ENCODE assay signal across 14 mouse cellular contexts in genomic region chr4:129373202-129373976, GRCm38 (mm10). TPM values are rescaled to one million over a fixed set of nuclear protein-coding genes. Genes with fewer than 3 reads are reported as not detected.
DNase-seq lines count a peak whose midpoint lies in the region; ATAC-seq and TF ChIP-seq lines count a peak whose summit lies in the region.
"Had no signal": no experiment of that assay in that cellular context is flagged by ENCODE, and none has a peak within 500 bp of the region (broad histone marks: within the 10 kb centered on the region; RNA-seq: fewer than 3 reads in every experiment).

No protein-coding gene starts in this region.

- no peaks in the 10 kb centered on the region for H3K27me3 ChIP-seq in kidney, adult 2 months (replicated peaks; ENCODE audit: control insufficient read depth, insufficient read depth, low read length)
- H3K27me3 ChIP-seq in liver, postnatal 0 days (ENCODE audit: insufficient read depth, low read length) = no peaks in the 10 kb centered on the region
- H3K27me3 ChIP-seq: Patski had no signal

- peaks cover 6% of the 10 kb centered on the region; the same call in 1 of the 2 replicates for H3K4me1 ChIP-seq in kidney, adult 2 months (ENCODE audit: control insufficient read depth, insufficient read depth, low read length)
- H3K4me1 ChIP-seq in liver, postnatal 0 days (ENCODE audit: insufficient read depth) = peaks cover 22% of the 10 kb centered on the region

- H3K4me2 ChIP-seq in liver, postnatal 0 days (ENCODE audit: low read depth, low read length) = no peak overlapping the region
- H3K4me2 ChIP-seq: forebrain, embryonic 12.5 days; midbrain, embryonic 12.5 days had no signal

- 52% methylated on average over 8 of the region's 8 CpGs for WGBS in kidney, adult 2 months
- 54% methylated on average over 8 of the region's 8 CpGs for WGBS in liver, postnatal 0 days (ENCODE audit: insufficient replicate concordance)

- ATAC-seq in activated CD4-positive, CD25-positive, alpha-beta regulatory T cell, adult 4 months = peak; percentile 63
- ATAC-seq in liver, postnatal 0 days = no peak
- ATAC-seq: Patski had no signal

- no peaks in the 10 kb centered on the region for H3K36me3 ChIP-seq in kidney, adult 2 months (ENCODE audit: control insufficient read depth, insufficient read depth, low read length)
- H3K36me3 ChIP-seq in liver, postnatal 0 days (replicated peaks; ENCODE audit: insufficient read depth, low read length) = no peaks in the 10 kb centered on the region
- H3K36me3 ChIP-seq: forebrain, embryonic 12.5 days; midbrain, embryonic 12.5 days had no signal

- no peak for DNase-seq in kidney, adult 2 months
- DNase-seq in kidney, postnatal 25 days = no peak
- DNase-seq in 3T3-L1 (ENCODE audit: low read depth, low spot score) = peak; percentile 10
- no peak for DNase-seq in liver, postnatal 0 days
- DNase-seq in layer of hippocampus, adult 2 months (ENCODE audit: low spot score in 2 of 2) = no peak
- no peak for DNase-seq in heart, adult 9 months (ENCODE audit: low spot score in 2 of 2)
- no peak for DNase-seq in right cerebral cortex, postnatal 14 days
- DNase-seq: adrenal gland, postnatal 25 days; gastrocnemius, adult 2 months; retina, postnatal 1 day had no signal

- TF ChIP-seq CTCF in kidney, adult 2 months (conservative IDR thresholded peaks at IDR 0.05; ENCODE audit: insufficient read depth, insufficient read length, low read depth, low read length) = no peak
- TF ChIP-seq CTCF in liver, postnatal 0 days (IDR thresholded peaks at IDR 0.05; ENCODE audit: low read depth) = no peak
- no peak for TF ChIP-seq CTCF in layer of hippocampus, adult 2 months (conservative IDR thresholded peaks at IDR 0.05)

- H3K4me3 ChIP-seq in kidney, adult 2 months (ENCODE audit: insufficient read depth, low read depth, low read length) = no peak overlapping the region
- no peak overlapping the region for H3K4me3 ChIP-seq in liver, postnatal 0 days (ENCODE audit: low read depth, low read length)
- no peak overlapping the region for H3K4me3 ChIP-seq in layer of hippocampus, adult 2 months
- H3K4me3 ChIP-seq: forebrain, embryonic 12.5 days; gastrocnemius, adult 2 months; midbrain, embryonic 12.5 days had no signal

- H3K27ac ChIP-seq in kidney, adult 2 months (ENCODE audit: insufficient read depth, low read depth, low read length) = peak overlapping the region; percentile 57; the same call in 1 of the 2 replicates
- H3K27ac ChIP-seq in liver, postnatal 0 days (ENCODE audit: low read depth) = peak overlapping the region; percentile 4; the same call in 1 of the 2 replicates
- no peak overlapping the region for H3K27ac ChIP-seq in layer of hippocampus, adult 2 months
- H3K27ac ChIP-seq: forebrain, embryonic 12.5 days; gastrocnemius, adult 2 months; midbrain, embryonic 12.5 days had no signal

- no peaks in the 10 kb centered on the region for H3K9me3 ChIP-seq in liver, postnatal 0 days (ENCODE audit: low read length)
- H3K9me3 ChIP-seq: forebrain, embryonic 12.5 days; midbrain, embryonic 12.5 days had no signal

- H3K9ac ChIP-seq in liver, postnatal 0 days (replicated peaks) = no peak overlapping the region
- H3K9ac ChIP-seq: forebrain, embryonic 12.5 days; midbrain, embryonic 12.5 days had no signal

- TF ChIP-seq EP300 in liver, postnatal 0 days (IDR thresholded peaks at IDR 0.05; ENCODE audit: low read depth) = no peak

- no peak for TF ChIP-seq POLR2A in kidney, adult 2 months (IDR thresholded peaks at IDR 0.05; ENCODE audit: low read depth, low read length)

RNA-seq across cellular contexts. Expression of gene Zbtb8a, which starts 4.5 kb away (rescaled TPM):
- polyA plus RNA-seq in kidney, adult 2 months (2012; rRNA removed) = 4.9 and 5.4 TPM in 2 replicates
- polyA plus RNA-seq in activated CD4-positive, CD25-positive, alpha-beta regulatory T cell, adult 4 months (2017; shearing (Covaris generic)) = 1 to 10 TPM; 4.4 to 5.3 TPM
- polyA plus RNA-seq in liver, postnatal 0 days (2015; fragmentation: Nextera tagmentation; extraction: Ambion mirVana) = 1.9 and 2.3 TPM in 2 replicates
- 1 to 10 TPM; 4.1 TPM for total RNA-seq in layer of hippocampus, adult 2 months (2021)

RNA-seq across cellular contexts. Expression of gene Zbtb8os, which starts 37.9 kb away (rescaled TPM):
- 21.6 and 32.1 TPM in 2 replicates for polyA plus RNA-seq in kidney, adult 2 months (2012; rRNA removed)
- 100 to 1,000 TPM; 117 TPM for polyA plus RNA-seq in activated CD4-positive, CD25-positive, alpha-beta regulatory T cell, adult 4 months (2017; shearing (Covaris generic))
- polyA plus RNA-seq in liver, postnatal 0 days (2015; fragmentation: Nextera tagmentation; extraction: Ambion mirVana) = 32.2 and 34.2 TPM in 2 replicates
- 10 to 100 TPM; 31.8 to 32.3 TPM for total RNA-seq in layer of hippocampus, adult 2 months (2021)

RNA-seq across cellular contexts. Expression of gene Rbbp4, which starts 38.2 kb away (rescaled TPM):
- 30.8 and 36.7 TPM in 2 replicates for polyA plus RNA-seq in kidney, adult 2 months (2012; rRNA removed)
- polyA plus RNA-seq in activated CD4-positive, CD25-positive, alpha-beta regulatory T cell, adult 4 months (2017; shearing (Covaris generic)) = 100 to 1,000 TPM; 309 to 413 TPM
- polyA plus RNA-seq in liver, postnatal 0 days (2015; fragmentation: Nextera tagmentation; extraction: Ambion mirVana) = 163 and 167 TPM in 2 replicates
- 100 to 1,000 TPM; 117 to 130 TPM for total RNA-seq in layer of hippocampus, adult 2 months (2021)
